Mouse (Mus musculus) T-helper 17 cell (primary cell): ENCODE results near the gene Procr.
"Not testable (repeated sequence)": the region's sequence is repeated elsewhere in the genome, so short reads cannot be mapped to it uniquely, and the experiment has no call there.

ENCODE experiments used
- in situ Hi-C, 2 experiments: fragments of 300-600 bp; cut with MboI, MseI; formaldehyde crosslinking; loops; 1 replicate in 1 of 2; 2 replicates in 1 of 2; pipeline ENCODE4 v1.15.1; 2025; ENCODE audit warnings: high pct_unique_total_duplicates in 2 of 2

Procr gene

DNA sequence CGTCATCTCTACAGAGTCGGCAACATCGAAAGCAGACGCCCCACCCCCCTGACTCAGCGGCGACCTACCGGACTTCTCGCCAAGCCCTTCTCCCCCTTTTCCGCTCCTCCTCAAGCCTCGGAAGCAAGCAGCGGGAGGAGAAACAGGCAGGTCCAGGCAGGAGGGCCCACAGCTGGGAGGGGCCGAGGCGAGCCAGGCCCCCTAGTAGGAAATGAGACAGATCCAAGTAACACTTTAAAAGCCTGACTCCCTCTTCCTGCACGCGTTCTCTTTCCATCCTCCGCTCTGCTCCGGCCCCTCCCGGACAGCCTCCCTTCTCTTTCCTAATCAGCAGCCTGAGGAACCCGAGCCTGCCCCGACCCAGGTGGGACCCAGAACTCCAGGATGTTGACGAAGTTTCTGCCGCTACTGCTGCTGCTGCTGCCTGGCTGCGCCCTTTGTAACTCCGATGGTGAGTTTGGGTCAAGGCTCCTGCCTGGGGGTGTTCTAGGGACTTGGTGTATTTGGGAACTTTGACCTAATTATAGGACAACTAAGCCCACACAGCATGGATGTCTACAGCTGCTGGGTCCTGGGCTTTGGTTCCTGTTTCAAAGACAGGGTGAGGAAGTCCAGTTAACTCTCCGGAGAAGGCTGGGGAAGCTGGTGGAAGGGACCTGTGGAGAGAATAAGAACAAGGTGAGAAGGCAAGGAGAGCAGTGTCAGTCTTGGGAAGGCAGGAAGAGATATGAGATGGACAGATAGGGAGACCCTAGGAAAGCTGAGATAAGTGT, at the start of gene Procr:
Gene Procr (plus strand): TSS at position 104 of the 773 bp plus-strand sequence.
- in situ Hi-C loops: loop anchor here (5.0 to 25.0 kb wide), 2 partner anchors 79 to 239 kb away; partner anchors contain the start of genes Acss2 (in 1 of the 2) and Ggt7 (in 1 of the 2)

DNA sequence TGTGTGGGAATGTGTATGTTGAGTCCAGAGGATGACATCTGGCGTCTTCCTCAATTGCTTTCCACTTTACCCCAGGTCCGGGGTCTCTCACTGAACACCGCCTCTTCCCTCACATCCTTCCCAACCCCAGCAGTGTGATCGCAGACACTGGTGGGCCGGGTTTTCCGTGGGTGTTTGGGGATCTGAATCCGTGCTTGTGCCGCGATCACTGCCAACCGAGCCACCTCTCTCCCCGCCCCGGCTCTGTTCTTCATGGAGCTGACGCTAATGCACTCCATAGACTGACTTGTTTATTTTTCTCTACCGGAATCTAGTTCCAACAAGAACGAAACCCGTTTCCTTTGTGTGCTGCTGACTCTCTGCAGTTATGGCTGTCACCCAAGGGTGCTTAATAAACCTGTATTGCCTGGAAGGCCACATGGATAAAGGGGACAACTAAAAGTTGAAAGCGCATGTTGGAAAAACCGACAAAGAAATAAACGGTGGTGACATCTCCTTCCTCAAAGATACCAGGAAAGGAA, 49.5 kb upstream of the Procr start:
- in situ Hi-C loops: no loop called here

DNA sequence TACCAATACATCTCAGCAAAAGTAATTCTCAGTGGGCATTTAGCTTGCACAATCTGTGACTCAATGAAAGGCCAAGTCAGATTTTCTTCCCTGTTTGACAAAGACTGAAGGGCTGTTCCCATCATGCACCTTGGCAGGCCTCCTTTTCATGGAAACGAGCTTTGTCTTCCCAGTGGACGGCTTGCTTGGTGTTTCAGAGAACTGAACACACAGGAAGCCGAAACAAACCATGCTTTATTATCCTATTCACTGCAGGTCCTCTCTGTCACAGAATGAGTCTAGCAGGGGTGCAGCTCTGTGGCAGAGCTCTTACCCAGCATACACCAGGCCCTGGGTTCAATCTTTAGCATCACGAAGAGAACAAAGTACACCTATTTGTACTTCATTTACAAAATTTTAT, 47.3 kb upstream of the Procr start:
- in situ Hi-C loops: no loop called here

DNA sequence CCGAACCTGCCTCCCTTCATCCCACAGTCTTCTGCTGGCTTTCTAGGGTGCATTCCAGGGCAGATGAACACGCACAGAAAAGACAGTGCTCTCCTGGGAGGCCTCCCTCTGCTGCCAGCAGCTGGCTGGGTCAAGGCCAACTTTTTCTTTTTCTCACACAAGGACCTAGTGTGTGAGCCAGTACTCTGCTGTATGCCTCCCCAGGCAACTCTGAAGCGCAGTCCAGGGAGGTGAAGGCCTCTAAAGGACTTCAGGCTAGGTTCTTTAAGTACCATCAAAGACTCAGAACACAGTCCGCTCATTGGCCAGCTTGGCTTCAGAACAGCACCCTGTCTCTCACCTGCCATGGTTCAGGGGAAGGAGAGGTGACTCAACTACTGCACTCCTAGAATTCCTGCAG, 43.7 kb upstream of the Procr start:
- in situ Hi-C loops: no loop called here

DNA sequence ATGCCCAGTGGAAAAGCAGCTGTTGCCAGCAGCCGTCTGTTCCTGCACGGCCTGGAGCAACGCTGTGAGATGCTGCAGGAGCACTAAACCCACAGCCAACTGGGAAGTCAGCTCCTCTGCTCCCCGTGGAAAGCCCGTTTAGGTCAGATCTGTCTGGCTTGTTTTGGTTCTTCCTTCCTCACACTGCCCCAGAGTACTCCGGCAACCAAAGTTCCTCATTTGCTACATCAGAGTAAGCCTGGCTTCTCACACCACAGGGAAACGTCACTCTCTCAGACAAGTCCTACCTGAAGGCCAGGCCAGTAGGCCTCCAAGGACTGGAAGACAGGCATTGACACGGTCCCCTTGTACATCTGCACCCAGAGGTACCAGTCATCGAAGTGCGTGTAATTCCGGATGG, 40.4 kb upstream of the Procr start:
- in situ Hi-C loops: no loop called here

DNA sequence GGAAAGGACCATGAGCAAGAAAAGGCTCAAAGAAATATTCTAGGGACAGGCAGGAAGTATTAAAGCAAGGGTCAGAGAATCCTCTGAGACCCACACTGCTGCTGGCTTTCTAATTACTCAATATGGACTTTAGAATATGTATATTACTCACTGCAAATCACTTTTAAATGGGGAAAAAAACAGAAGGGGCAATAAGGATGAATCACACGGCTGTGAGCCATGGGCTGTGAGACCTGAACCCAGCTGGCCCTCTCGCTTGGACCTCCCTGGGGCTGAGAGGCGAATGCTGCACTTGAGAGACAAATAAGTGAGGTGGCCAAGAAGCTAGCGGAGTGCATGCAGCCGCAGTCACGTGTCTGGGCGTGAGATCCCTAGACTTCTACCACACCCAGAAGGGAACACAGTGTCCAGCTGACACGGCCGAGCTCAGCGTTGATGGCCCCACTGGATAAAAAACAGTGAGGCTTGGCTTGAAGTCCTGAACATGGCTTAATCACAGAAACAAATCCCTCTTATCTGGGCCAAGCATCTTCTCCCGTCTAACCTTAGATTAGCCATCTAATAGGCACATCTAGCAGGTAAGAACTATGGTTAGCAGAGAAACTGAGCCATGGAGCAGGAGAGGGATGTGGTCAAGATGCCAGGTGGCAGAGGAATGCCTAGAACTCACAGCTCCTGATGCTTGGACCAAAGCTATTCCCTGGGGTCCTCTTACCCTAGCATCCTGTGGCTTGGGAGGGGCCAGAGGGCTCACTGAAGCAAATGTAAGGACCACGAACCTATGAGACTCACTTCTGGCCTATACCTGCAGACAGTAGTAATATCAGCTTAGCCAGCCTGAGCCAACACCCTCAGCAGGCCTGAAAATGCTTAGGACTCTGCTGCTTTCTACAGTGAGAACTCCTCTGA, 33.6 kb upstream of the Procr start:
- in situ Hi-C loops: loop anchor here in 1 of 2 experiments (5.0 kb wide), 1 partner anchor 55 kb away; no protein-coding TSS in a partner anchor

DNA sequence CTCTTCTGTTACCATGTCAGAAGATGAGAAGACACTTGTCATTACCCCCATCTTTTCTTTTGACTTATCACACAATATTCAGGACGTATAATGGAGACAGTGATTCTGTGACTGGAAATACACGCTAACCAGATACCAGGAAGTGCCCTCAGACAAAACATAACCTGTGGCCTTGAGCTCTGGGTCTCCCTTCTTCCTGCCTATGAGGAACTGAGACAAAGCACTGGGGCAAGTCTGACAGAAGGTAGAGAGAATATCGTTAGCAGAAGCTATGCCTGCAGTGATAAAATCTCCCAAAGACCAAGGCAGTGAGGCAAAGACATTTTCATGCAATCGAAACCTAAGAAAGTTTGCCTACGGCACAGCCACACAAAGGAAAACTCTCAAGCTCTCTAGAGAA, 30.3 kb upstream of the Procr start:
- in situ Hi-C loops: no loop called here

DNA sequence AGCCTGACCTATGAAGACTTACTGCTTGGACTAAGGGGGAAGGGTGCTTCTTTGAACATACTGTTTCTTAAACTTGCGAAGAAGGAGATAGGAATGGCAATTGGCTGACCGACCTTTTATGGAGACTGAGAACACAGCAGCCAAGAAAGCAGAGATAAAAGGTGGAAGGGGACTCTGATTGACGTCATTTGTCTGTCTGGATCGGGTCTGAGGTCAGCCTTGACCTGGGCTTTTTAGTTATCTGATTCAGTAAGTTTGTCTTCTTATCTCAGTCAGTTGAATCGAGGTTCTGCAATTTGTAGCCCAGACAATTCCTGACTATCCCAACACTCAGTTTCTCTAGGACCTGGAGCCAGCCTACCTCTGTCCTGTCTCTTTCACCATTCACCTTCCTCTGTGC, 26.9 kb upstream of the Procr start:
- in situ Hi-C loops: no loop called here

DNA sequence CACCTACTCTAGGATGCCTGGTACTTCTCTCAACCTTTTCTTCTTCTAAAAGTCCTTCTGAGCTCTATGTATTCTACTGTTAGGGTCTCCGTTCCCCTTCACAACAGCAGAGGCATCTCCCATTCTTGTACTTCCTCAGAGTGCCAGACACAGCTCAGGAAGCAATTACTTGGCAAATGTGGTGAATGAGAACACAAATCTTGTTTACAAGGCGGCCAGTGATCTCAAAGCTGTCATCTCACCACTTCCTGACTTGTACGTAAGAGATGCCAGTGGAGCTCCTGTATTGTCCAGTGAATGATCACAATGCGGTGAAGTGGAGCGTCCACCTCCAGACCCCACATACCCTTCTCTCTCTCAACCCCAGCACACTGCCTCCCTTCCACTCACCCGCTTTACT, 26.4 kb upstream of the Procr start:
- in situ Hi-C loops: no loop called here

DNA sequence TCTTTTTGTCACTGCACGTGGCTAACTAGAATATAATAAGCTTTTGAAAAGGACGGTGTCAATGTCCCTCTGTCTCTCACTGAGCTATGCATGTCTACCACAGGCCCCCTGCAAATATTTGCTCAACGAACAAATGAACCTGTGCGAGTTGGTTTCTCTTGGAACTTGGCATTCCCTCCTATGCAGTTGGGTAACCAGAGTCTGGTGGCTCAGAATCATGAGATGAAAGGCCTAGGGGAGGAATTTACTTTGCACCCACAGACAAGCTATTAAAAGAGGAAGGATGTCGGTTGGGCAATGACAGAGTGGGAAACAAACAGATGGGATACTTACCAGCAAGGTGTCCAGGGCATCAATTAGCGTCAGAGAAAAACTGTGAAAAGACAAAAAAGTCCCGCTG, 24.6 kb upstream of the Procr start:
- in situ Hi-C loops: no loop called here

DNA sequence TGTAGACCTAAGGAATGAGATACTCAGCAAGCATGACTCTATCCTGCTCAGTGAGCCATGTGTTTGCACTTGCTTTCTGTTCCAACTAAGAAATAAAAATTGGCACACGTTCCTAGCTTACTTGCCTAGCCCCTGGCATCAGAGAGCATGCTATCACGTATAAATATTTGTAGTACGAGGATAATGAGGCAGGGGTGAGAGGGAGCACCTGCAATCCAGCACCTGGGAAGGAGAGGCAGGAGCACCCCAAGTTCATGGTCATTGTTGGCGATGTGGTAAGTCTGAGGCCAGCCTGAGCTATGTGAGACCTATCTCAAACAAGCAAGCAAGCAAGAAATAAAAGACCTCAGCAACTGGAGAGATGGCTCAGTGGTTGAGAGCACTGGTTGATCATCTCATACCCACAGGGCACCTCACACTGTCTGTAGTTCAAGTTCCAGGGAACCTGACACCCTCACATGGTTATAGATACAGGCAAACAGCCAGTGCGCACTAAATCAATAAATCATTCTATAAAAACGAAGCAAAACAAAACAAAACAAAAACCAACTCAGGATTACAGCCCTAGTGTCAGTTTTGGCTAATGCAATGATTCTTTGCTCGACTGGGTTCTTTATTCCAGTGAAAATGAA, 23.0 kb upstream of the Procr start:
- in situ Hi-C loops: no loop called here

DNA sequence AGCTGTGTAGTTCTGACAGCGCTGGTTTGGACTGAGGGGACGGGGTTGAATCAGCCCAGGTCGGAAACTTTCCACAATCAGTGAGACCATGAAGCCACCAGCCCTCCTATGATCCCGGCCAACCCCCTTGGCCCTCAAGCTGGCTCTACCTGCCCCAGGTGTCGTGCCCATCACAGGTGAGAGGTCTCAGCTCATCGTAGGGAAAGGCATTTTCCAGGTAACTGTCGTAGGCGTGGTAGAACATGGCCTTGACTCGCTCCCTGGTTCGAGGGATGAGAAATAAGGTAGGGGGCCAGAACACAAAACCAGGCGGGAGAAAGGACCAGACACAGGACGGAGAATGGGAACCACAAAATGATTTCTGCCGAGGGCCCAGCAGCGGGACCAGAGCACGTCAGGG, 22.2 kb upstream of the Procr start:
- in situ Hi-C loops: no loop called here

DNA sequence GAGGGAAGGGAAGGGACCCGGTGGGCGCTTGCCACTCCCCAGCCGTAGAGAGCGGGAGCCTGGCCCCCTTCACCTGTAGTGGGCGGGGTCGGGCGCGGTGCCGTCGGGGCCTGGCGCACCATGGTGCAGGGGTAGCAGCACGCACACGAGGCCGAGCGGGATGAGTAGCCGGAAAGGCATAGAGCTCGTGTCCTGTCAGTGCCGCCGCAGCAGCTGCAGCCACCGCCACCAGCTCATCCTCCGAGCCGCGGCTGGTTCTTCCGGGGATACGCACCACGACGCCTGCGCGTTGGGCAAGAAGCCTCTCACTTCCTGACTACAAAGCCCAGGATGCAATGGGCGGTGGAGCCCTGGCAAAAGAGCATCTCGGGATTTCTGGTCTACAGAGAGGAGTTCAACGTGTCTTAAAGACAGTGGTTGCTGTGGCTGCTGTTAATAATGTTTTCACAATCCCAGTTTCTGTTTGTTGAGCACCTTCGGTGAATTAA, 21.7 kb upstream of the Procr start, which contains the start of gene Edem2:
Gene Edem2 (minus strand): TSS at position 318 of the 488 bp plus-strand sequence.
- in situ Hi-C loops: no loop called here

DNA sequence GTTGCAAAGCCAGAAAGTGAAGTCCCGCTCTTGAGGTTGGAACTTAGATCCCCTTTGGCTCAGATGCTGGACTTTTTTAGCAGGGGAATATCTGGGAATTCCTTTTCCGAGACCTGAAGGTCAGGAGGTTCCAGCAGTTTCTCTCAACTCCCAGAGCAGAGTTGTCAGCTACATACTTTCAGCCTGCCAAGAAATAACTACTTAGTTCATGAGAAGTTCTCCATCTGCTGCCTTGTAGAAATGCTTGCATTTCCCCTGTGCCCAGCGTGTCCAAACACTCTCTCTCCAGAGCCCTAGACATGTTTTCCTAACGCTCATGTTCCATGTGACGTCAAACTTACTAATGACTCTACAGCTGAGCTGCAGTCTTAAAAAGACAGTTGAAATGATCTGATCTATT, 15.8 kb upstream of the Procr start:
- in situ Hi-C loops: no loop called here

DNA sequence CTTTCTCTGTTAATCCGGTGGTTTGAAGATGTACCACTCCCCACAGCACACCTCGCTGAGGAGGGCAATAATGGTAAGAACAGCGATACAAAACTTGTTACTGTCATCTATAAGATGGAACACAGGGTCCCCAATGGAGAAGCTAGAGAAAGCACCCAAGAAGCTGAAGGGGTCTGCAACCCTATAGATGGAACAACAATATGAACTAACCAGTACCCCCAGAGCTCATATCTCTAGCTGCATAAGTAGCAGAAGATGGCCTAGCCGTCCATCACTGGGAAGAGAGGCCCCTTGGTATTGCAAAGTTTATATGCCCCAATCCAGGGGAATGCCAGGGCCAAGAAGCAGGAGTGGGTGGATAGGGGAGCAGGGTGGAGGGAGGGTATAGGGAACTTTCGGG, 15.2 kb upstream of the Procr start, which contains the start of gene Gm17581:
Gene Gm17581 (minus strand): TSS at position 101 of the 400 bp plus-strand sequence.
- in situ Hi-C loops: not testable (repeated sequence)

DNA sequence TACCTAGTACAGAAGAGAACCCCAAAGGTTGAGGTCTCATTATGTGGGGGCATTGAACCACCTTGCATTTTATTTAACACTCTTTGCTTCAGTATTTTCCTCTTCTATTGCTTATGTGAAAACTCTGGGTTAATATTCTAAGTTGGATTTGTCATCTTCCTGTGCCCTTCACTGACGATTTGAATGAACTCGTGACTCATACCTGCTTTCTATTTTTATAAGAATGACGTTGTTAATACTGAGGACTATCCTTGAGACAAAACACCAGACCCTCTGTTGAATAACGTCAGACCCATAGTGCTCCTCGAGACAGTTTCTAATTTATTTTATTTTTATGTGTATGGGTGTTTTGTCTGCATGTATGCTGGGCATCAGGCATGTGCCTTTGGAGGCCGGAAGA, 14.0 kb upstream of the Procr start:
- in situ Hi-C loops: no loop called here

DNA sequence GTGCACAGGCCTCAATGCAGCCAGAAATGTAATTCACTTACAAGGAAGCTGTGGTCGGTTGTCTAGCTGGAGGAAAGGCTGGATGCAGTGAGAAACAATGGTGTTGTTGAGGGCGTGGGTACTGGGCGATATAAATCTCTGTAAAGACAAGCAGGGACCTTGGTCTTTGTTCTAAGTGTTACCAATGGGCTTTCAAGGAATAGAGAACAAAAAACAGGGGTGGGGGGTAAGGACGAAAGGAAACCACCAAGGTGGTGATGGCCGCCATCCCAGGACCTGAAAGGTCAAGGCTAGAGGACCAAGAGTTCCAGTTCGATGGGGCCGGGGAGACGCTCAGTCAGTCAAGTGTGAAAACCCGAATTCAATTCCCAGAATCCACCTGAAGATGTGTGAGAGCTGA, 13.1 kb upstream of the Procr start:
- in situ Hi-C loops: no loop called here

DNA sequence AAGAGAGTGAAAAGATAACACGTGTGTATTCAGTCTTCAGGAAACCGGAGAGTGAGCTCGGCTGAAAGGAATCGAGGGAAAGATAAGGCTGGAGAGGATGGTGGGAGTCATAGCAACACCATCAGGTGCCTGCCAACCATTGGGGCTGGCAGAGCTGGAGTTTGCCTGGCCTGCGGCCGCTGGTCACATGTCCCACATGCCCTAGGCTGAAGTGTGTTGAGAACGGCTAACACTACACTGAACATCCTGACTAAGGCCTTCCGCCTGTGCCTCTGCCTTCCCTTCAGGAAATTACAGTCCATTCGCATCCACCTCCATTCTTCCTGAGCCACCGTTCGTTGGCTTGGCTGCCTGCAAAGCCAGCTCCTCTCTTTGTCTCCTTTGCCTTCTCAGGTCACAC, 8.7 kb upstream of the Procr start:
- in situ Hi-C loops: no loop called here

DNA sequence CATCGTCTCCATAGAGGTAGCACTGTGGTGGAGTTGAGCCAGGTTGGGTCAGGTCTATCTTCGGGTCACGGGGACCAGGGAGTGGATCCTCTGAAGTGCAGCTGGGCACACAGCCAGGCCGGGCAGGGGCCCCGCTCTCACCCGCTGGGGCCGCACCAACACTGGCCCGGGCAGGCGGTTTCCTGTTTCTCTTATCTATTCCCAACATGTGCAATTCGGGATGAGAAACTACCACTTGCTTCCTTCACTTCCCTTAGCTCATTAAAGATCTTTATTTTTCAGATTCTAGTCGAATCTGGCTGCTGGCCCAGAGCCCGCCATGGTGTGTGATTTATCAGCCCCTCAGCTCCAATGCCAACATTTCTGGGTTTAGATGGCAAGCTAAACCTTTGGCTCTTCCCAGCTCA, 8.0 kb upstream of the Procr start:
- in situ Hi-C loops: no loop called here

DNA sequence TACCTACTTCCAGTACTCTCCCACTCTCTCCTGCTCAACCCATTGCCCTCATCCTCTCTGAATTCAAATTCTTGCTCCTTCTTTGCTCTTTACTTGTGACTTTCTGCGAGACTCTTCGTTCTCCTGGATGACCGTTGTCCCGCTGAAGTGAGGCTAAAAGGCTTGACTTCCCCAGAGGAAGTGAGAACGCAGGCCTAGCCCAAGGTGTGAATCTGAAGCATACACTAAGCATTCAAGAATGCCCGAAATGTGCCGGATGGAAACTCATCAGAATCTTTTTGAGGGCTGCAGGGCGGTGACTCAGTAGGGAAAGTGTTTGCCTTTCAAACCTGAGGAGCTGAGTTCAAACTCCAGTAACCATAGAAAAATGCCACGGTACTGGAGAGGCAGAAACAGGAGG, 7.6 kb upstream of the Procr start:
- in situ Hi-C loops: no loop called here

DNA sequence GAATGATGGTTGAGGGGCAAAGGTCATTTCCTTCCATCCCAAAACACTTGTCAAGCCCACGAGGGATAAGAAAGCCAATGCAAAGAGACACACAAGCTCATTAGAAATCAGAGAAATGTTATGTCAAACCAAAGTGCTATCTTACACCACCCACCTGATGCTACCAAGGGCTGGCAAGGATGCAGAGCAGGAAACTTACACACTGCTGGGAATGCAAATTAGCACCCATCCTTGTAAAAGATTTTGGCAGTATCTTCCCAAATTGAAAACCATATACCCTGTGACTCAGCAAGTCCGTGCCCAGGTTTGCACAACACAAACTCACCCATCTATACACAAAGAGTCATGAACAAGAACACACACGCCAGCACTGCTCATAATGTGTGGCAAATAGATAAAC, 5.4 kb upstream of the Procr start:
- in situ Hi-C loops: no loop called here

DNA sequence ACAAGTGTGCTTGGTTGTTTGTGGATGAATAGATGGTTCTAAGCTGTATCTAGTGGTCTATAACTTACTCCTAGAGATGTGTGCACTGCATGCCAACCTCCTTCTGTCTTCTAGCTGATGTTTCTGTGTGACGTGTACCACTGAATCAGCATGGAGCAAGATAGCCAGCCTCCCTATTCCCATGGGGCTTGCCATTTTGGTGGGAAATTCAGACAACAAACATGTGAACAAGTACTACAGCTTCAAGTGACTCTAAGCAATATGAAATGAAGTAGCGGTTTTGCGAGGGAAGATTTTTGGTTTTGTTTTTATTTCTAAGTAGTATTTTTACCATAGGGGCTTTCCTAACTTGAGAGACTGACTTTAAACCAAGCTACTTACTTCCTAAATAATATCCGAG, 1.5 kb upstream of the Procr start:
- in situ Hi-C loops: no loop called here
